Mouse (Mus musculus) brain, embryonic 14.5 days (tissue): ENCODE results near the gene Ttc24.

Experiments used
- CTCF ChIP-seq: fragments of 200-500 bp; IDR thresholded peaks from 2 replicates; pipeline ENCODE4 v1.5.1; 2012; ENCODE audit warnings: inconsistent platforms, mild to moderate bottlenecking, moderate library complexity, borderline replicate concordance; ENCODE audit not compliant: insufficient read depth, insufficient read length; ENCODE audit errors: extremely low read depth
- POLR2A ChIP-seq: fragments of 200-500 bp; IDR thresholded peaks from 2 replicates; pipeline ENCODE4 v1.6.1; 2012; ENCODE audit warnings: mild to moderate bottlenecking, inconsistent platforms, borderline replicate concordance; ENCODE audit not compliant: poor library complexity, insufficient read depth, insufficient read length, severe bottlenecking; ENCODE audit errors: extremely low read depth

- TF ChIP-seq CTCF (peak; percentile 38; the same call in 1 of the 2 replicates), POLR2A (no peak)
These were observed 50.5 kb downstream of the Ttc24 start, which contains the start of gene Hapln2 for GRCm38 (mm10) chr3:88027434-88028186.
